Mouse (Mus musculus): ENCODE measurements at regions not wholly inside any gene's neighbourhood (a gene's known extent, or its start where the extent isn't known, plus 50 kb on each side); places are given as distances from the start of the nearest gene placed in this dataset.

GRCm38 (mm10) chr12:106128944-106129724 lies 119.1 kb downstream of the Vrk1 start:
- TF ChIP-seq CTCF (IDR thresholded peaks at IDR 0.05; ENCODE audit: control insufficient read depth, insufficient read depth, insufficient replicate concordance, low read depth, low read length) (no peak), POLR2A (IDR thresholded peaks at IDR 0.05; ENCODE audit: control insufficient read depth, low read depth, low read length) (no peak)
- H3K36me3 ChIP-seq (ENCODE audit: control insufficient read depth, insufficient read depth, low read length) = no peaks in the 10 kb centered on the region
- H3K27me3 ChIP-seq (ENCODE audit: control insufficient read depth, insufficient read depth, low read length) = no peaks in the 10 kb centered on the region
- no peak overlapping the region for H3K27ac ChIP-seq (ENCODE audit: control insufficient read depth, insufficient read depth, low read depth, low read length)
- no peaks in the 10 kb centered on the region for H3K4me1 ChIP-seq (ENCODE audit: control insufficient read depth, insufficient read depth, low read length)
- no peak overlapping the region for H3K4me3 ChIP-seq (ENCODE audit: control insufficient read depth, low read depth, low read length)

GRCm38 (mm10) chr12:106130071-106130676 lies 120.1 kb downstream of the Vrk1 start:
- Histone ChIP-seq H3K4me1 (ENCODE audit: control insufficient read depth, insufficient read depth, low read length) (no peaks in the 10 kb centered on the region), H3K4me3 (ENCODE audit: control insufficient read depth, low read depth, low read length) (no peak overlapping the region), H3K36me3 (ENCODE audit: control insufficient read depth, insufficient read depth, low read length) (no peaks in the 10 kb centered on the region), H3K27me3 (ENCODE audit: control insufficient read depth, insufficient read depth, low read length) (no peaks in the 10 kb centered on the region), H3K27ac (ENCODE audit: control insufficient read depth, insufficient read depth, low read depth, low read length) (no peak overlapping the region)
- TF ChIP-seq POLR2A (IDR thresholded peaks at IDR 0.05; ENCODE audit: control insufficient read depth, low read depth, low read length) (no peak), CTCF (IDR thresholded peaks at IDR 0.05; ENCODE audit: control insufficient read depth, insufficient read depth, insufficient replicate concordance, low read depth, low read length) (no peak)

- H3K4me3 ChIP-seq (ENCODE audit: control insufficient read depth, low read depth, low read length) = no peak overlapping the region
- H3K4me1 ChIP-seq (ENCODE audit: control insufficient read depth, insufficient read depth, low read length) = no peaks in the 10 kb centered on the region
- no peaks in the 10 kb centered on the region for H3K27me3 ChIP-seq (ENCODE audit: control insufficient read depth, insufficient read depth, low read length)
- no peaks in the 10 kb centered on the region for H3K36me3 ChIP-seq (ENCODE audit: control insufficient read depth, insufficient read depth, low read length)
- TF ChIP-seq CTCF (IDR thresholded peaks at IDR 0.05; ENCODE audit: control insufficient read depth, insufficient read depth, insufficient replicate concordance, low read depth, low read length) (peak; percentile 20; the same call in 1 of the 2 replicates), POLR2A (IDR thresholded peaks at IDR 0.05; ENCODE audit: control insufficient read depth, low read depth, low read length) (no peak)
- H3K27ac ChIP-seq (ENCODE audit: control insufficient read depth, insufficient read depth, low read depth, low read length) = no peak overlapping the region
Measured at GRCm38 (mm10) chr12:106132715-106133114, 122.7 kb downstream of the Vrk1 start.

DNA sequence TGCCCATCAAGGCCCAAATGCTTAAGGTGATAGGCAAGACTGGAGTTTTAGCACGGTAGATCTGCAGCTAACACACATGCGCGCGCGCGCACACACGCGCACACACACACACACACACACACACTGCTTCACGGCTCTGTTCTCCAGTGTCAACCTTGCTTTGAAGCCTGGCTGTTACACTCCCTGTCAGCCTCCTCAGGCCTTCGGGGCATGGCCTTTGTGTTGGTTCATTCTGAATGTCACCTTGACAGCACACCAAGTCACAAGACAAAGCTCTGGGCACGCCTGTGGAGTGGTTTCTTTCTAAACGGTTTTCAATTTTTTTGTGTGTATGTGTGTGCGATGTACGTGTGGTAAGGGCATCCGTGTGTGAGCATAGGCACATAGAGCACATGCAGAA lies 128.4 kb downstream of the Vrk1 start:
- Histone ChIP-seq H3K4me3 (ENCODE audit: control insufficient read depth, low read depth, low read length) (no peak overlapping the region), H3K27me3 (ENCODE audit: control insufficient read depth, insufficient read depth, low read length) (no peaks in the 10 kb centered on the region), H3K4me1 (ENCODE audit: control insufficient read depth, insufficient read depth, low read length) (peaks cover 8% of the 10 kb centered on the region), H3K27ac (ENCODE audit: control insufficient read depth, insufficient read depth, low read depth, low read length) (no peak overlapping the region), H3K36me3 (ENCODE audit: control insufficient read depth, insufficient read depth, low read length) (no peaks in the 10 kb centered on the region)
- TF ChIP-seq CTCF (IDR thresholded peaks at IDR 0.05; ENCODE audit: control insufficient read depth, insufficient read depth, insufficient replicate concordance, low read depth, low read length) = no peak
- TF ChIP-seq POLR2A (IDR thresholded peaks at IDR 0.05; ENCODE audit: control insufficient read depth, low read depth, low read length) = no peak

- Histone ChIP-seq H3K27ac (ENCODE audit: control insufficient read depth, insufficient read depth, low read depth, low read length) (no peak overlapping the region), H3K27me3 (ENCODE audit: control insufficient read depth, insufficient read depth, low read length) (no peaks in the 10 kb centered on the region), H3K4me1 (ENCODE audit: control insufficient read depth, insufficient read depth, low read length) (peaks cover 8% of the 10 kb centered on the region), H3K36me3 (ENCODE audit: control insufficient read depth, insufficient read depth, low read length) (no peaks in the 10 kb centered on the region), H3K4me3 (ENCODE audit: control insufficient read depth, low read depth, low read length) (no peak overlapping the region)
- TF ChIP-seq POLR2A (IDR thresholded peaks at IDR 0.05; ENCODE audit: control insufficient read depth, low read depth, low read length) (no peak), CTCF (IDR thresholded peaks at IDR 0.05; ENCODE audit: control insufficient read depth, insufficient read depth, insufficient replicate concordance, low read depth, low read length) (no peak)
Measured at GRCm38 (mm10) chr12:106139491-106139890, 129.5 kb downstream of the Vrk1 start.

DNA sequence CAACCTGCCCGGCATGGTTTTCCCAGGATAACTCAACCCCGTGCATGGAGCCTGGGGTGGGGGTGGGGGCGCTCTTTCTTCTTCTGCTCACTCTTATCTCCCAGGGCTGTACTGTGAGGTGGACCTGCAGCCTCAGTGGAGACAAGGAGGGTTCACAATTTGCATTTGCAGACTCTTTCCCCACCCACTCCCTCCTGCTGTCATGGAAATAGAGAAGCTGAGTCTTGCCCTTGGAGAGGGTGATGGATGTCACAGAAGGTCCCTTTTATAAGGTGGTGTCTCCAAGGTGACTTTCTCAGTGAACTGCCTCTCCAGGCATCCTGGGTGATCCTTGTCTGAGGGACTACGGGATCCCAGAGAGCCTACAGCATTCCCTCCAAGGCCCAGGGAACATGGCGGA lies 129.9 kb downstream of the Vrk1 start:
- Histone ChIP-seq H3K36me3 (ENCODE audit: control insufficient read depth, insufficient read depth, low read length) (no peaks in the 10 kb centered on the region), H3K27ac (ENCODE audit: control insufficient read depth, insufficient read depth, low read depth, low read length) (no peak overlapping the region), H3K4me3 (ENCODE audit: control insufficient read depth, low read depth, low read length) (no peak overlapping the region), H3K27me3 (ENCODE audit: control insufficient read depth, insufficient read depth, low read length) (no peaks in the 10 kb centered on the region), H3K4me1 (ENCODE audit: control insufficient read depth, insufficient read depth, low read length) (peaks cover 8% of the 10 kb centered on the region)
- no peak for TF ChIP-seq CTCF (IDR thresholded peaks at IDR 0.05; ENCODE audit: control insufficient read depth, insufficient read depth, insufficient replicate concordance, low read depth, low read length)
- TF ChIP-seq POLR2A (IDR thresholded peaks at IDR 0.05; ENCODE audit: control insufficient read depth, low read depth, low read length) = no peak

GRCm38 (mm10) chr12:106140671-106141070 lies 130.6 kb downstream of the Vrk1 start:
- Histone ChIP-seq H3K36me3 (ENCODE audit: control insufficient read depth, insufficient read depth, low read length) (no peaks in the 10 kb centered on the region), H3K27ac (ENCODE audit: control insufficient read depth, insufficient read depth, low read depth, low read length) (no peak overlapping the region), H3K4me1 (ENCODE audit: control insufficient read depth, insufficient read depth, low read length) (peaks cover 8% of the 10 kb centered on the region), H3K4me3 (ENCODE audit: control insufficient read depth, low read depth, low read length) (no peak overlapping the region), H3K27me3 (ENCODE audit: control insufficient read depth, insufficient read depth, low read length) (no peaks in the 10 kb centered on the region)
- TF ChIP-seq POLR2A (IDR thresholded peaks at IDR 0.05; ENCODE audit: control insufficient read depth, low read depth, low read length) = no peak
- TF ChIP-seq CTCF (IDR thresholded peaks at IDR 0.05; ENCODE audit: control insufficient read depth, insufficient read depth, insufficient replicate concordance, low read depth, low read length) = no peak

Measured in testis, adult 2 months (tissue).